Mouse (Mus musculus) R1 (cell line): ENCODE data around the gene Pkn1.

Experiments used
- DNase-seq: peaks from one replicate; pipeline ENCODE4 v3.0.0-alpha.2; 2018; ENCODE audit warnings: low read depth, low spot score

Gene Pkn1

DNA sequence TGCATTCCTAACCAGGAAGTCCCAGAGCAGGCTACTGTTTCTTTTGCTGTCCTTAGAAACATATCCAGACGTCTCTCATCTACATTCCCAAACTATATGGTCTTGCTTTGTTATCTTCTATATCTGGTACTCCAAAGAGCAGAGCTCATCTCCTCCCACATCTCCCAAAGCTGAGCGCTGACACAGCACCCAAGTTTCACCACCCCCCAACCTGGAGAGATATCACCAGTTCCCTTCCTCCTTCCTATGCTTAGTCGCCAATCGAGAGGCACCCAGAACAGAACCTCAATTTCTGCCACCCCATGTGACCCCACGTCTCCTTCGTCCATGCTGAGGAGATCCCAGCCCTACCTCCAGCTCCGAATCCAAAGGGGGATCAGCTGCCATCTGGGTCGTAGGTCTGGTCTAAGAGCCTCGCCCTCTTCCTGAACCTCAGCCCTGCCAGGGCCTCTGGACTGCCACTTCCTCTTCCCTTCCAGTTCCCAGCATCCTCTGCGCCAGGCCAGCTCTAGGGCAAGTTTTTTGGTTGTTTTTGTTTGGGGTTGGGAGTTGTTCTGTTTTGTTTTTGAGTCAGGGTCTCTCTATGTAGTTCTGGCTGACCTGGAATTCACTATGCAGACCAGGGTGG lies 5.3 kb downstream of the Pkn1 start:
- no peak for DNase-seq

DNA sequence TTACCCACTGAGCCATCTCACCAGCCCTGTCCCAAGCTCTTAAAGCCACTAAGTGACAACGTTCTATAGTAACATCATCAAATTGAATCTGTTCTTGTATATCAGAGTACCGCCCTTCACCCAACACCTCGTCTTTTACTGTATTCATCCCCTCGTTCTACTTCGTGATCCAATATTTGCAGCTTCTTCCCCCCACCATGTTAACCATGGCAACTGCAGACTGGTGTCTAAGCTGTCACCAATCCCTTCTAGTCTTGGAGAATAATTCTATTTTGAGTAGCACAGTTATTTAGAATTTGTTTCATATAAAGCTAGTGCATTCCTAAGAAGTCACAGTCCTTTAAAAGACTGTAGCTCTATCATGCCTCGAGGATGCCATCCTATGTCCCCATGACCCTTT lies 9.7 kb downstream of the Pkn1 start:
- DNase-seq: no peak

- no peak for DNase-seq
Measured at GRCm38 (mm10) chr8:83684517-83684916, 14.5 kb downstream of the Pkn1 start.

- no peak for DNase-seq
Measured at GRCm38 (mm10) chr8:83681099-83681498, 17.9 kb downstream of the Pkn1 start.

DNA sequence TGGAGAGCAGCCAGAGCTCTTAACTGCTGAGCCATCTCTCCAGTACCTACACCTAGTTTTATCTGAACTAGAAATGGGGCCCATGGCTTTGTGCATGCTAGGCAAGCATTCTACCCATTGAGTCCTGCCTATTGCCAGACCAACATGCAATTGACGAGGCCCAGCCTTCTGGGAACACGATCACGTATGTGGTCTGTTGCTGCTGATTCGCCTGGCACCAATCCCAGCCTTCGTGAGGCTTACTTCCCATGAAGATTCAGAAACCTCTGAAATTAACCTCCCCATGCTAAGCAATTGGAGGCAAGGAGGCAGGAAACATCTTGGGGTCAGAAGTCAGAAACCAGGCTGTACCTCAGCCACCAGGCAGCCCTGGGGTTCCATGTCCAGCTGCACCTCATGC lies 18.4 kb downstream of the Pkn1 start:
- DNase-seq: no peak

- no peak for DNase-seq
Measured at GRCm38 (mm10) chr8:83679866-83680265, 19.1 kb downstream of the Pkn1 start.

GRCm38 (mm10) chr8:83674497-83674896 lies 24.5 kb downstream of the Pkn1 start:
- no peak for DNase-seq

DNA sequence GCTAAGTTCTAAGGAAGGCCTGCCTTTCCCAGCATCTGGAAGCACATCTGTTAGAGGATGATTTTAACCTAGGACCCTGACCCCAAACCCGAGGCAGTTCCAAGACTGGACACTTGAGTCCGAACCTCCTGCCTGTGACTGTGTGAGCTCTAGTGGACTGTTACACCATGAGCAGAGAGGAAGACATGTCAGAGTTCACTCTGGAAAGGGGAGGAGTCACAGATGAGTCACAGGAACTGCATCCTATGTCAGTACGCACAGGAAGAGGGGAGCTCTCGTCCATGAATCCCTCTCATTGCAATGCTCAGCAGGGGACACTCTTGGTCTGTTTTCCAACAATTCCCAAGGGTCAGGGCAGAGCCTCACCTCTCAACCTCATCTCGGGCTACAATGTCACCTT lies 26.0 kb downstream of the Pkn1 start:
- DNase-seq: no peak

- no peak for DNase-seq
Measured at GRCm38 (mm10) chr8:83669013-83669412, 30.0 kb downstream of the Pkn1 start.

DNA sequence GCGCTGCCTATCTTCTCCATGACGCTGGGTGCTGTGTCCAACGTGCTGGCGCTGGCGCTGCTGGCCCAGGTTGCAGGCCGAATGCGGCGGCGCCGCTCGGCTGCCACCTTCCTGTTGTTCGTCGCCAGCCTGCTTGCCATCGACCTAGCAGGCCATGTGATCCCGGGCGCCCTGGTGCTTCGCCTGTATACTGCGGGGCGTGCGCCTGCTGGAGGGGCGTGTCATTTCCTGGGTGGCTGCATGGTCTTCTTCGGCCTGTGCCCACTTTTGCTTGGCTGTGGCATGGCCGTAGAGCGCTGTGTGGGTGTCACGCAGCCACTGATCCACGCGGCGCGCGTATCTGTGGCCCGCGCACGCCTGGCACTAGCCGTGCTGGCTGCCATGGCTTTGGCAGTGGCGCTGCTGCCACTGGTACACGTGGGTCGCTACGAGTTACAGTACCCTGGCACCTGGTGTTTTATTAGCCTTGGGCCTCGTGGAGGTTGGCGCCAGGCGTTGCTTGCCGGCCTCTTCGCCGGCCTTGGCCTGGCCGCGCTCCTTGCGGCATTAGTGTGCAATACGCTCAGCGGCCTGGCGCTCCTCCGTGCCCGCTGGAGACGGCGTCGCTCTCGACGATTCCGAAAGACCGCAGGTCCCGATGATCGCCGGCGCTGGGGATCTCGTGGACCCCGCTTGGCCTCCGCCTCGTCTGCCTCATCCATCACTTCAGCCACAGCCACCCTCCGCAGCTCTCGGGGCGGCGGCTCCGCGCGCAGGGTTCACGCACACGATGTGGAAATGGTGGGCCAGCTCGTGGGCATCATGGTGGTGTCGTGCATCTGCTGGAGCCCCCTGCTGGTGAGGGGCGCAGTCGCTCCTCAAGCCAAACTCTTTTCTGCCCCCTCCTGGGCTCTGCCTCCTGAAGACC lies 30.7 kb downstream of the Pkn1 start:
- peak; percentile 85 for DNase-seq

DNA sequence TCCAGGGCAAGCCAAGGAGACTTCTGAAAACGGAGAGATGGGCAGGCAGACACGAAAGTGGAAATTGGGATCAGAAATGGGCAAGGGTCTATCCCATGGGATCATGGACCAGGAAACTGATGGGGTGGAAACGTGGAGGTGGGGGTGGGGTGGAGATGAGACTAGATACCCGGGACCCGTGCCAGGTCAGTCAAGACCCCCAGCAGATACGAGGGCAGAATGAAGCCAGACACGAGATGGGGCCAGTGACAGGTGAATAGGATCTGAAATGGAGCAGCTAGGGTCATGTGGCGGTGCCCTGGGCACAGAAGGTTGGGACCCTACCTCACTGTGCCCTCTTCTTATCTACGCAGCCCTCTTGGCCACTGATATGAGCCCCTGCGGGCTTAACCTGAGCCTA lies 31.5 kb downstream of the Pkn1 start:
- DNase-seq: no peak

- no peak for DNase-seq
Measured at GRCm38 (mm10) chr8:83666866-83667234, 32.1 kb downstream of the Pkn1 start.

GRCm38 (mm10) chr8:83665969-83666865 lies 32.8 kb downstream of the Pkn1 start, which contains the start of gene Ptger1:
Gene Ptger1, plus strand, starts transcription at chr8:83666678.
- DNase-seq: no peak

DNA sequence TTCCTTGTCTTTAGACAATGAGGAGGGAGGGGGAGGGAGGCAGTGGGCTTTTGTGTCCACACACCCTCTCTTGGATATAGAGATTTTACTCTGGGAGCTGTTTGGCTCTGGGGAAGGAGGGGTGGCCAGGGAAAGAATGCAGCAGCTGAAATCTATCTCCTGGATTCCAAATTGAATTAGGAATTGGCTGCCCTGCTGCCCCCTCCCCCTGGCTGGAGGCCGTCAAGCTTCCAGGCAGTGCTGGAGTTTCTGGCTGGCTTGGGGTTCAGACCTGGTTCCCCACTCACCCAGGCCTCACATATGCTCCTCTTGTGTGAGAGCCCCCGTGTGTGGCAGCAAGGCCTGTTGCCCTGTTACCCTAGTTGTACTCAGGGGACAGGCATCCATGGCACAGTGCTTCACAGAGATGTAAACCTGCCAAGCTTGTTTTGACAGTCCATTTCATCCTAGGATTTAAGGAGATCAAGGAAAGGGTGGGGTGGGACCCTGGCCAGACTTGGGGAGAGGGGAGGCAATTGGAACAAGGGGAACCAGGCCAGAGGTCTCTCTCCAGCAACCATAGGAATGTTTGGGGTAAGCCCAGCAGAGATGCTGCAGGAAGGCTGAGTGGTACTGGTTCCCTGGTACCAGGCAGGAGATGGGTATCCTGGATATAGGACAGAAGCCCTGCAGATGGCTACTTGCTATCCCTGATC lies 33.9 kb downstream of the Pkn1 start:
- no peak for DNase-seq

DNA sequence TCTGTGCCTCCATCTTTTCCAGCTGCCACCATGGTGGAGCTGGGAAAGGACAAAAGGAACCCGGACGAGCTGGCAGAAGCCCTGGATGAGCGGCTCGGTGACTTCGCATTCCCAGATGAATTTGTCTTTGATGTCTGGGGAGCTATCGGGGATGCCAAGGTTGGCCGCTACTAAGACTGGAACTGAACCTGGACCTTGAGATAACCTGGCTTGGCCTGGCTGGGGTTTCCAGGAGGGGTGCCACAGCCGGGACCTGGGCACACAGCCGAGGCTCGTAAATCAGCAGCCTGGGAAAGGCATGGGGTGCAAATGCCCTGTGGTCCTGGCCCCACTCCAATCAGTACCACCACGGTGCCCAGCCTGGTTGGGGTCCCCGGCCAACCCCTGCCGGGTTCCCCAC lies 34.9 kb downstream of the Pkn1 start:
- no peak for DNase-seq

- DNase-seq: peak; percentile 94
Measured at GRCm38 (mm10) chr8:83662421-83662826, 36.6 kb downstream of the Pkn1 start.

- no peak for DNase-seq
Measured at GRCm38 (mm10) chr8:83660995-83661680, 37.8 kb downstream of the Pkn1 start.

DNA sequence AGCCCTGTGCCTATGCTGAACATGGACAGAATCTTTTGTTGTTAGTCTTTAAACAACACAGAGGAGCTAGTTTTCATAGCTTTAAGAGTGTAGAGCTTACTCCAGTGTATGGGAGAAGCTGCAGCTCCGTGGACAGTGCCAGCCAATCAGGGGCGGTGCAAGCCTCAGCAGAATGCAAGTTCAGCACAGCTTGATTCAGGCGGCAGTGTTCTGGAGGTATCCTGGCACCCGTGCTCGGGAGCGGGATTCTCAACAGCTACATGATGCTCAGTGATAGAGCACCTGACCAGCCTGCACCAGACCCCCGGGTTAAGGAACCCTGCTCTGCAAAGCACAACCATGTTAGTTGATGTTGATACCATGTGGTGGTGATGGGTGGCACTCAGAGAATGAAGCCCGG lies 38.4 kb downstream of the Pkn1 start:
- no peak for DNase-seq

DNA sequence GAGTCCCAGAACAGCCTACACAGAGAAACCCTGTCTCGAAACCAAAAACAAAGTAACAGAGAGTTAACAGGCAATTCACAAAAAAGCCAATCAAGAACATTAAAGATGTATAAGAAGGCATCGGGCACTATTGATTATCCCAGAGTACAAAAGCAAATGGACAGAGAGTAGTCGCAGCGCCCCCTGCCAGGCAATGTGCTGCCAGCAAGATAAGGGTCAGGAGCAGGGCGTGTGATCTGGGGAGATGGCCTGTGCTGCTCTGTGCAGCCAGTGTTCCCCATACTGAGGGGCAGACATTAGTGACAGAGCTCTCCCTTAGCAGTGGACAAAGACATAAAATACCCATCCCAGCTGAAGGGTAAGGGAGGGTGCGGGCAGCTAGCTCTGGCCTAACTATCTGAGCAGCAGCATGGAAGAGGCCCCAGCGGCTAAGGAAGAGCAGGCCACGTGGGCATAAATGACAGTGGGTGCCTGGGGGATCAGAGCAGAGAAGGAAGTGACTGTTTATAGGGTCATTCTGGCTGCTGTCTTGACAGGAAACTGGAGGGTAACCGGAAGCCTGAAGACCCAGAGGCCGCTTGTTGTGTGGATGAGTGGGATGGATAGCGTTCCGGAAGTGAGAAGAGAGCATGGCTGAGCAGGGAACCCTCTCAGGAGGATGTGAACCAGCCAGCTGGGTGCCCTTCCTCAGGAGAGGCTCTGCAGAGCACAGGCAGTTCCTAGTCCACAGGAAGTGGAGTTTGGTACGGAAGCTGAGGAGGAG lies 42.3 kb downstream of the Pkn1 start:
- DNase-seq: no peak

DNA sequence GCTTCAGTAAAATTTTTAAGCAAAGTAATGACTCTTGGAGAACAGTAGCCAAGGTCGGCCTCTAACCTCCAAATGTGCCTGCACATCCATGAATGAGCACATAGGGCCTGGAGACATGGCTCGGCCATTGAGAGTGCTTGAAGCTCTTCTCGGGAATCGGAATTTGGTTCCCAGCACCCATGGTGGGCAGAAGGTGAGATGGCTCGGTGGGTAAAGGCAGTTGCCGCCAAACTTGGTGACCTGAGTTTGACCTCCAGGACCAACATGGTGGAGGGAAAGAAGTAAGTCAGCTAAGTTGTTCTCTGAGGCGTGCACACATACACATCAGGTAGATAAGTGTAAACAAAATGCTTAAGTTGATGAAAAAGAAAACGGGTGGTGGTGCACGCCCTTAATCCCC lies 42.9 kb downstream of the Pkn1 start:
- peak; percentile 53 for DNase-seq
